Mouse (Mus musculus): Measurements from ENCODE around the gene Bbs1.

GRCm38 (mm10) chr19:4845846-4846245, 60.6 kb downstream of the Bbs1 start:
- TF ChIP-seq CTCF (IDR thresholded peaks at IDR 0.05; ENCODE audit: insufficient read depth, low read depth, low read length) = no peak
- no peak for TF ChIP-seq POLR2A (IDR thresholded peaks at IDR 0.05; ENCODE audit: insufficient read depth, low read depth, low read length)
